Mouse (Mus musculus) E14TG2a.4 (cell line): ENCODE measurements at regions not wholly inside any gene's neighbourhood (a gene's known extent, or its start where the extent isn't known, plus 50 kb on each side); places are given as distances from the start of the nearest gene placed in this dataset.

ENCODE experiments used
- CTCF ChIP-seq: conservative IDR thresholded peaks from 2 replicates; pipeline ENCODE4 v1.5.1; 2014; ENCODE audit warnings: low read length
- POU5F1 ChIP-seq: IDR thresholded peaks from 2 replicates; pipeline ENCODE4 v1.6.1; 2014; ENCODE audit warnings: low read length, borderline replicate concordance

GRCm38 (mm10) chr13:60305028-60305810 is 128.1 kb upstream of the Gas1 start:
- no peak for TF ChIP-seq CTCF
- TF ChIP-seq POU5F1, result no peak
